In the genomic region with DNA sequence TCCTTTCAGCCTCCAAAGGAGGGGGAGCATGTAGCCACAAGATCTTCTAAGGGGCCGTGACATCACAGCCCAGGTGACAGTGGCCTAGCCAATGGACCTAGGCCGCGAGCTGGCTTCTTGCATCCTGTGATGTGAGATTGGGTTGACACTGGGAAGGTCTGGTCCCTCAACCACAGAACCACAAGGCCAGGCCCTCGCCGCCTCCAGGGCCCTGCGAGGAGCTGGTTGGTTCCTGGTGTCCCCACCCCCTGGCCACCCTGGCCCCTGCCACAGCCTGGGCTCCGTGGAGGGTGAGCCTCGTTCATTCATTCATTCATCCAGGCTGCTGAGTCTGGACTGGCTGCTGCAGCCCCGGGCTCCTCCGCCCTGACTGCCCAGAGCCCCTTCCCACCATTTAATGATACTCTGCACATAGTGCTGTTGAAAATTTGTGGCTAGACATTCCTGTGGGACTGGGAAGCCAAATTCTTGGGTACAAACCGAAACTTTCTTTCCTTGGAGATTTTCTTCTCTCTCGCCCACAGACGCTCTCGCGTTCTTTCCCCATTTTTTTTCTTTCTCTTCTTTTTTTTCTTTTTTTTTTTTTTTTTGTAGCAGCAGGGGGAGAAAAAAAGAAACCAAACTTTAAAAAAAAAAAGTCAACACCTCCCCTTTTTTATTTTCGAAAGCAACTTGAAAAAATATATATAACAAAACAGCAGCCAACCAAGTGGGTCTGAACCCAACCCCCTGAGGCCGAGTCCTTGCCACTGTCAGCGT, we compare ENCODE assay signal across 11 mouse cellular contexts. TPM values are rescaled to one million over a fixed set of nuclear protein-coding genes. Genes with fewer than 3 reads are reported as not detected.
DNase-seq lines count a peak whose midpoint lies in the region; ATAC-seq and TF ChIP-seq lines count a peak whose summit lies in the region.
"Had no signal": no experiment of that assay in that cellular context is flagged by ENCODE, and none has a peak within 500 bp of the region (broad histone marks: within the 10 kb centered on the region; RNA-seq: fewer than 3 reads in every experiment).

Gene Runx3 (plus strand): TSS at position 311 of the 759 bp plus-strand sequence.

- intact Hi-C loops in left cerebral cortex, postnatal 10 days (cut with DNase I): no loop called here

- H3K9ac ChIP-seq in liver, adult 2 months (ENCODE audit: low read depth, low read length): no peak within 1 kb of the TSS
- H3K9ac ChIP-seq: lung, embryonic 14.5 days had no signal

- no peak for TF ChIP-seq POLR2A in liver, adult 2 months (IDR thresholded peaks at IDR 0.05; ENCODE audit: extremely low read depth, insufficient read depth, low read length)

- no peak within 1 kb of the TSS for H3K4me3 ChIP-seq in liver, adult 2 months (ENCODE audit: insufficient read depth, low read depth, low read length)

- no peak within 1 kb of the TSS for H3K27ac ChIP-seq in liver, adult 2 months (replicated peaks; ENCODE audit: insufficient read depth, low read depth, low read length)

- no peaks in the 10 kb centered on the region for H3K79me2 ChIP-seq in liver, adult 2 months (ENCODE audit: control insufficient read depth, insufficient read depth, low read length)

- peak; percentile 5 for DNase-seq in liver, adult 2 months (ENCODE audit: extremely low read depth, low read depth, low spot score)
- peak; percentile 44 for DNase-seq in spleen, adult 12 weeks (ENCODE audit: low spot score)
- DNase-seq in left cerebral cortex, postnatal 10 days (ENCODE audit: extremely low spot score in 1 of 2, low spot score in 2 of 2): no peak
- no peak for DNase-seq in right cerebral cortex, postnatal 4 days
- DNase-seq in kidney, adult 18-20 months: no peak
- DNase-seq in cerebellum, postnatal 25 days: no peak
- DNase-seq: kidney, adult 8-10 months; lung, embryonic 14.5 days had no signal

- no peaks in the 10 kb centered on the region for H3K36me3 ChIP-seq in liver, adult 2 months (ENCODE audit: control insufficient read depth, insufficient read depth, low read length)

- H3K27me3 ChIP-seq in liver, adult 2 months (ENCODE audit: control insufficient read depth, insufficient read depth, low read length): no peaks in the 10 kb centered on the region; the same call in 1 of the 2 replicates

- ATAC-seq in CD4-positive, CD25-positive, alpha-beta regulatory T cell, adult 4 months: peak; percentile 99
- peak; percentile 98 for ATAC-seq in activated CD4-positive, CD25-positive, alpha-beta regulatory T cell, adult 4 months

- 80% methylated on average over 18 of the region's 18 CpGs for WGBS in liver, adult 2 months

- no peak for TF ChIP-seq CTCF in liver, adult 2 months (IDR thresholded peaks at IDR 0.05; ENCODE audit: low read depth, low read length)

- no peaks in the 10 kb centered on the region for H3K4me1 ChIP-seq in liver, adult 2 months (ENCODE audit: control insufficient read depth, insufficient read depth, low read length)

RNA-seq across cellular contexts. Expression of gene Runx3, which starts in this region (rescaled TPM):
- polyA plus RNA-seq in CD4-positive, CD25-positive, alpha-beta regulatory T cell, adult 4 months (2017; shearing (Covaris generic)): 10 to 100 TPM in 1 of 2 experiments, 1 to 10 TPM in 1; 9.8 to 11.2 TPM
- polyA plus RNA-seq in activated CD4-positive, CD25-positive, alpha-beta regulatory T cell, adult 4 months (2017; shearing (Covaris generic)): 10 to 100 TPM; 12.8 to 17.6 TPM
- under 0.01 and 0.40 TPM in 2 replicates for total RNA-seq in liver, adult 2 months (2014; rRNA removed)
- 0.17 and 0.18 TPM in 2 replicates for polyA plus RNA-seq in liver, adult 2 months (2012; rRNA removed)
- total RNA-seq in left cerebral cortex, postnatal 10 days (2021): not detected
- polyA plus RNA-seq: frontal cortex, adult 2 months had no signal

Comparison
In these comparisons a context has a peak if more than half of its experiments do, and no peak if none do; other contexts are left out.
1. Peak in DNase-seq in liver, adult 2 months; RNA of the gene not detected or under 1 TPM.